Mouse (Mus musculus) ES-Bruce4 (cell line): ENCODE results near the gene Pde11a. TPM values are rescaled to one million over a fixed set of nuclear protein-coding genes. Genes with fewer than 3 reads are reported as not detected.

Source experiments
- H3K27ac ChIP-seq: 2 replicates; pipeline ENCODE4 v1.5.1; 2012; ENCODE audit warnings: low read length, inconsistent platforms; ENCODE audit not compliant: insufficient read depth
- H3K27me3 ChIP-seq: 2 replicates; pipeline ENCODE4 v1.6.1; 2012; ENCODE audit warnings: mild to moderate bottlenecking, low read length, inconsistent platforms; ENCODE audit not compliant: control insufficient read depth, poor library complexity, insufficient read depth, severe bottlenecking
- H3K36me3 ChIP-seq: 2 replicates; pipeline ENCODE4 v1.6.1; 2012; ENCODE audit warnings: inconsistent platforms, mild to moderate bottlenecking, low read length, moderate library complexity; ENCODE audit not compliant: control insufficient read depth, poor library complexity, insufficient read depth, severe bottlenecking
- H3K4me1 ChIP-seq: one replicate; pipeline ENCODE4 v1.8.1; 2011; ENCODE audit warnings: low read length; ENCODE audit not compliant: control insufficient read depth, insufficient read depth
- H3K4me3 ChIP-seq: 2 replicates; pipeline ENCODE4 v1.5.1; 2011; ENCODE audit warnings: low read depth, mild to moderate bottlenecking, low read length
- H3K9ac ChIP-seq: 2 replicates; pipeline ENCODE4 v1.6.1; 2012; ENCODE audit warnings: low read depth, mild to moderate bottlenecking, inconsistent platforms; ENCODE audit not compliant: poor library complexity, severe bottlenecking
- H3K9me3 ChIP-seq: replicated peaks from 2 replicates; pipeline ENCODE4 v1.6.1; 2012; ENCODE audit warnings: mild to moderate bottlenecking, low read length, inconsistent platforms; ENCODE audit not compliant: control insufficient read depth, poor library complexity, insufficient read depth, severe bottlenecking
- CTCF ChIP-seq: IDR thresholded peaks from one replicate; pipeline ENCODE4 v1.8.1; 2011; ENCODE audit warnings: low read depth, low read length
- EP300 ChIP-seq: IDR thresholded peaks from 2 replicates; pipeline ENCODE4 v1.6.1; 2011; ENCODE audit warnings: low read depth, low read length; ENCODE audit not compliant: insufficient read depth
- POLR2A ChIP-seq: IDR thresholded peaks from one replicate; pipeline ENCODE4 v1.8.1; 2011; ENCODE audit warnings: low read length; ENCODE audit not compliant: insufficient read depth
- polyA plus RNA-seq: library from polyadenylated mRNA; stranded (reverse); fragments of >200 nt; gene quantifications from 2 replicates; pipeline ENCODE4 v1.2.4, GENCODE M21; 2011; ENCODE audit warnings: low read depth; ENCODE audit not compliant: missing spikeins, insufficient read depth, insufficient read length

The Pde11a gene
- polyA plus RNA-seq, 1 experiment = 0.76 TPM

GRCm38 (mm10) chr2:76264258-76264657 is 74.3 kb downstream of the Pde11a start:
- no peaks in the 10 kb centered on the region for H3K36me3 ChIP-seq
- H3K9ac ChIP-seq = no peak overlapping the region
- no peak for TF ChIP-seq CTCF
- no peak for TF ChIP-seq EP300
- no peak for TF ChIP-seq POLR2A
- no peaks in the 10 kb centered on the region for H3K27me3 ChIP-seq
- H3K4me1 ChIP-seq = no peaks in the 10 kb centered on the region
- H3K27ac ChIP-seq = no peak overlapping the region
- no peak overlapping the region for H3K4me3 ChIP-seq
- H3K9me3 ChIP-seq = no peaks in the 10 kb centered on the region

- Histone ChIP-seq H3K4me1 (no peaks in the 10 kb centered on the region), H3K9ac (no peak overlapping the region), H3K27ac (no peak overlapping the region), H3K9me3 (no peaks in the 10 kb centered on the region), H3K4me3 (no peak overlapping the region), H3K27me3 (no peaks in the 10 kb centered on the region; the same call in 1 of the 2 replicates), H3K36me3 (no peaks in the 10 kb centered on the region)
- TF ChIP-seq POLR2A (no peak), EP300 (no peak), CTCF (no peak)
Observed at GRCm38 (mm10) chr2:76262661-76263060, 75.9 kb downstream of the Pde11a start.

- Histone ChIP-seq H3K9me3 (no peaks in the 10 kb centered on the region), H3K4me1 (no peaks in the 10 kb centered on the region), H3K4me3 (no peak overlapping the region), H3K27me3 (no peaks in the 10 kb centered on the region; the same call in 1 of the 2 replicates), H3K36me3 (no peaks in the 10 kb centered on the region), H3K27ac (no peak overlapping the region), H3K9ac (no peak overlapping the region)
- TF ChIP-seq CTCF (peak; percentile 69), EP300 (no peak), POLR2A (no peak)
Observed at GRCm38 (mm10) chr2:76254833-76255232, 83.7 kb downstream of the Pde11a start.

- Histone ChIP-seq H3K4me3 (no peak overlapping the region), H3K4me1 (no peaks in the 10 kb centered on the region), H3K27me3 (no peaks in the 10 kb centered on the region), H3K9me3 (no peaks in the 10 kb centered on the region), H3K36me3 (no peaks in the 10 kb centered on the region), H3K9ac (no peak overlapping the region), H3K27ac (no peak overlapping the region)
- no peak for TF ChIP-seq EP300
- no peak for TF ChIP-seq POLR2A
- no peak for TF ChIP-seq CTCF
Observed at GRCm38 (mm10) chr2:76251379-76251778, 87.2 kb downstream of the Pde11a start.

- no peaks in the 10 kb centered on the region for H3K4me1 ChIP-seq
- no peak overlapping the region for H3K27ac ChIP-seq
- no peak overlapping the region for H3K9ac ChIP-seq
- H3K9me3 ChIP-seq = no peaks in the 10 kb centered on the region
- 0 out of 2 replicates have a peak, but pooled peaks have one; percentile 38 for TF ChIP-seq EP300
- TF ChIP-seq POLR2A = no peak
- no peaks in the 10 kb centered on the region for H3K27me3 ChIP-seq
- H3K4me3 ChIP-seq = no peak overlapping the region
- H3K36me3 ChIP-seq = no peaks in the 10 kb centered on the region
Observed at GRCm38 (mm10) chr2:76248242-76248641, 90.3 kb downstream of the Pde11a start.

- no peaks in the 10 kb centered on the region for H3K27me3 ChIP-seq
- no peak overlapping the region for H3K27ac ChIP-seq
- H3K9ac ChIP-seq = no peak overlapping the region
- no peaks in the 10 kb centered on the region for H3K36me3 ChIP-seq
- no peak overlapping the region for H3K4me3 ChIP-seq
- no peak for TF ChIP-seq POLR2A
- no peak for TF ChIP-seq CTCF
- TF ChIP-seq EP300 = no peak
- H3K4me1 ChIP-seq = no peaks in the 10 kb centered on the region
- no peaks in the 10 kb centered on the region for H3K9me3 ChIP-seq
Observed at GRCm38 (mm10) chr2:76239175-76239574, 99.4 kb downstream of the Pde11a start.
